Mouse (Mus musculus): Measurements from ENCODE around the gene Igsf8. TPM values are rescaled to one million over a fixed set of nuclear protein-coding genes. Genes with fewer than 3 reads are reported as not detected.
A peak's percentile ranks its signal among the peaks of the same experiment; 100 is the strongest.

Gene Igsf8
- polyA plus RNA-seq, 1 experiment from 2014 or later = 17.7 TPM

DNA sequence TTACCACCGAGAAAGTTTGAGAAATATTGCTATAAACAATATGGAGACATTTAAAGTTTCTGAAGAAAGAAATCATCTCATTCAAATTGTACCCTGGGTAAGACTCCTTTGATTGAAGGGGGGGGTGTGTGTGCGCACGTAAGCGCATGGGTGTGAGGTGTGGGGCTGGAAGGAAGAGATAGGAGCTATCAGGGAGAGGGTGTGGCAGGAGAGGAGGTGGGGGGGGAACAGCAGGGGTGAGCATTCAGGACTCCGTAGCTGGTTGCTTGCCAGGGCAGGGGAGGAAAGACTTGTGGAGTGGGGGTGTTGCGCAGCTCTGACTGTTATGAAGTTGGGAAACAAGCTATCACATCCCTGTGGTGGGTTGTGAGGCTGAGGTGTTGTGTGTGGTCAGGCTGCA is 43.0 kb downstream of the Igsf8 start:
- TF ChIP-seq CTCF (IDR thresholded peaks at IDR 0.05; ENCODE audit: low read depth) = no peak
- ATAC-seq = no peak
- no peaks in the 10 kb centered on the region for H3K9me3 ChIP-seq (ENCODE audit: control insufficient read depth)
- no peaks in the 10 kb centered on the region for H3K27me3 ChIP-seq (replicated peaks; ENCODE audit: control insufficient read depth, insufficient read depth, low read length)
- H3K9ac ChIP-seq (ENCODE audit: low read depth, low read length) = no peak overlapping the region
- WGBS = 53% methylated on average over 6 of the region's 6 CpGs
- no peak overlapping the region for H3K4me3 ChIP-seq (ENCODE audit: low read depth, low read length)
- no peak overlapping the region for H3K27ac ChIP-seq (ENCODE audit: low read depth, low read length)
- H3K4me1 ChIP-seq (replicated peaks; ENCODE audit: control insufficient read depth, insufficient read depth, low read length) = no peaks in the 10 kb centered on the region
- H3K36me3 ChIP-seq (ENCODE audit: control insufficient read depth, insufficient read depth) = no peaks in the 10 kb centered on the region
- no peak overlapping the region for H3K4me2 ChIP-seq (replicated peaks; ENCODE audit: low read depth)

- Histone ChIP-seq H3K4me1 (replicated peaks; ENCODE audit: control insufficient read depth, insufficient read depth, low read length) (0 out of 2 replicates have a peak, but pooled peaks cover under 1% of the 10 kb centered on the region), H3K27ac (ENCODE audit: low read depth, low read length) (no peak overlapping the region), H3K27me3 (replicated peaks; ENCODE audit: control insufficient read depth, insufficient read depth, low read length) (no peaks in the 10 kb centered on the region), H3K36me3 (ENCODE audit: control insufficient read depth, insufficient read depth) (no peaks in the 10 kb centered on the region), H3K9me3 (ENCODE audit: control insufficient read depth) (no peaks in the 10 kb centered on the region), H3K9ac (ENCODE audit: low read depth, low read length) (no peak overlapping the region), H3K4me2 (replicated peaks; ENCODE audit: low read depth) (no peak overlapping the region), H3K4me3 (ENCODE audit: low read depth, low read length) (no peak overlapping the region)
- TF ChIP-seq CTCF (IDR thresholded peaks at IDR 0.05; ENCODE audit: low read depth) = no peak
- ATAC-seq = no peak
- 84% methylated on average over 2 of the region's 2 CpGs for WGBS
These were observed 43.7 kb downstream of the Igsf8 start for GRCm38 (mm10) chr1:172305153-172305552.

- H3K4me1 ChIP-seq (replicated peaks; ENCODE audit: control insufficient read depth, insufficient read depth, low read length) = 0 out of 2 replicates have a peak, but pooled peaks cover 3% of the 10 kb centered on the region
- H3K4me3 ChIP-seq (ENCODE audit: low read depth, low read length) = no peak overlapping the region
- ATAC-seq = no peak
- peak; percentile 54 for TF ChIP-seq CTCF (IDR thresholded peaks at IDR 0.05; ENCODE audit: low read depth)
- H3K27ac ChIP-seq (ENCODE audit: low read depth, low read length) = no peak overlapping the region
- no peaks in the 10 kb centered on the region for H3K9me3 ChIP-seq (ENCODE audit: control insufficient read depth)
- 86% methylated on average over 3 of the region's 3 CpGs for WGBS
- no peaks in the 10 kb centered on the region for H3K27me3 ChIP-seq (replicated peaks; ENCODE audit: control insufficient read depth, insufficient read depth, low read length)
- H3K4me2 ChIP-seq (replicated peaks; ENCODE audit: low read depth) = no peak overlapping the region
- H3K36me3 ChIP-seq (ENCODE audit: control insufficient read depth, insufficient read depth) = no peaks in the 10 kb centered on the region
- H3K9ac ChIP-seq (ENCODE audit: low read depth, low read length) = no peak overlapping the region
These were observed 44.2 kb downstream of the Igsf8 start for GRCm38 (mm10) chr1:172305635-172306034.

- H3K27ac ChIP-seq (ENCODE audit: low read depth, low read length) = no peak overlapping the region
- H3K9me3 ChIP-seq (ENCODE audit: control insufficient read depth) = no peaks in the 10 kb centered on the region
- no peak for TF ChIP-seq CTCF (IDR thresholded peaks at IDR 0.05; ENCODE audit: low read depth)
- WGBS = 78% methylated on average over 4 of the region's 4 CpGs
- no peak overlapping the region for H3K9ac ChIP-seq (ENCODE audit: low read depth, low read length)
- H3K4me2 ChIP-seq (replicated peaks; ENCODE audit: low read depth) = no peak overlapping the region
- H3K27me3 ChIP-seq (replicated peaks; ENCODE audit: control insufficient read depth, insufficient read depth, low read length) = no peaks in the 10 kb centered on the region
- H3K4me1 ChIP-seq (replicated peaks; ENCODE audit: control insufficient read depth, insufficient read depth, low read length) = 0 out of 2 replicates have a peak, but pooled peaks cover 6% of the 10 kb centered on the region
- ATAC-seq = no peak
- no peak overlapping the region for H3K4me3 ChIP-seq (ENCODE audit: low read depth, low read length)
- H3K36me3 ChIP-seq (ENCODE audit: control insufficient read depth, insufficient read depth) = no peaks in the 10 kb centered on the region
These were observed 44.8 kb downstream of the Igsf8 start for GRCm38 (mm10) chr1:172306196-172306595.

DNA sequence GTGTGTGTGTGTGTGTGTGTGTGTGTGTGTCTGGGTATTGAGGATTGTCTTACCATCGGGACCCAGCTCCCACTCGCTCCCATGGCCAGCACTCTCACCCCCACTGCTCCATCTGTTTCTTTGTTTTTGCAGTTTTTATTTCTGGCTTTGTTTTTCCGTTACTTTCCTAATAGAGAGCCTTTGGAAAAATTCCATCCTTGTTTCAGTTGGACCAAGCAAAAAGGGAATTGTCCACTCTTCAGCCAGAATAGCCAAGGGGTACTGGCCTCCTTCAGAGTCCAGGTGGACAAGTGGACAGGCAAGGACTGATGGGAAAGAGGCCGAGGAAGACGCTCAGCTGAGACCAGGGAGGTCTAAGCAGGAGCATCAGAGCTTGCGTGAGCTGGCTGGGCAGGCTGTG is 45.4 kb downstream of the Igsf8 start:
- 82% methylated on average over 6 of the region's 6 CpGs for WGBS
- no peak overlapping the region for H3K9ac ChIP-seq (ENCODE audit: low read depth, low read length)
- H3K4me1 ChIP-seq (replicated peaks; ENCODE audit: control insufficient read depth, insufficient read depth, low read length) = 0 out of 2 replicates have a peak, but pooled peaks cover 6% of the 10 kb centered on the region
- no peak for ATAC-seq
- no peak for TF ChIP-seq CTCF (IDR thresholded peaks at IDR 0.05; ENCODE audit: low read depth)
- H3K27ac ChIP-seq (ENCODE audit: low read depth, low read length) = no peak overlapping the region
- H3K9me3 ChIP-seq (ENCODE audit: control insufficient read depth) = no peaks in the 10 kb centered on the region
- no peaks in the 10 kb centered on the region for H3K27me3 ChIP-seq (replicated peaks; ENCODE audit: control insufficient read depth, insufficient read depth, low read length)
- no peak overlapping the region for H3K4me2 ChIP-seq (replicated peaks; ENCODE audit: low read depth)
- H3K4me3 ChIP-seq (ENCODE audit: low read depth, low read length) = no peak overlapping the region
- H3K36me3 ChIP-seq (ENCODE audit: control insufficient read depth, insufficient read depth) = no peaks in the 10 kb centered on the region

GRCm38 (mm10) chr1:172307936-172308335 is 46.5 kb downstream of the Igsf8 start:
- H3K36me3 ChIP-seq (ENCODE audit: control insufficient read depth, insufficient read depth) = no peaks in the 10 kb centered on the region
- H3K9ac ChIP-seq (ENCODE audit: low read depth, low read length) = no peak overlapping the region
- H3K27me3 ChIP-seq (replicated peaks; ENCODE audit: control insufficient read depth, insufficient read depth, low read length) = no peaks in the 10 kb centered on the region
- H3K27ac ChIP-seq (ENCODE audit: low read depth, low read length) = no peak overlapping the region
- no peak overlapping the region for H3K4me3 ChIP-seq (ENCODE audit: low read depth, low read length)
- H3K9me3 ChIP-seq (ENCODE audit: control insufficient read depth) = no peaks in the 10 kb centered on the region
- WGBS = 46% methylated on average over 10 of the region's 10 CpGs
- no peak overlapping the region for H3K4me2 ChIP-seq (replicated peaks; ENCODE audit: low read depth)
- ATAC-seq = peak; percentile 11; the same call in 1 of the 2 replicates
- 0 out of 2 replicates have a peak, but pooled peaks cover 6% of the 10 kb centered on the region for H3K4me1 ChIP-seq (replicated peaks; ENCODE audit: control insufficient read depth, insufficient read depth, low read length)
- no peak for TF ChIP-seq CTCF (IDR thresholded peaks at IDR 0.05; ENCODE audit: low read depth)

GRCm38 (mm10) chr1:172308409-172308808 is 47.0 kb downstream of the Igsf8 start:
- Histone ChIP-seq H3K9me3 (ENCODE audit: control insufficient read depth) (no peaks in the 10 kb centered on the region), H3K4me2 (replicated peaks; ENCODE audit: low read depth) (no peak overlapping the region), H3K27ac (ENCODE audit: low read depth, low read length) (no peak overlapping the region), H3K9ac (ENCODE audit: low read depth, low read length) (no peak overlapping the region), H3K4me3 (ENCODE audit: low read depth, low read length) (no peak overlapping the region), H3K27me3 (replicated peaks; ENCODE audit: control insufficient read depth, insufficient read depth, low read length) (no peaks in the 10 kb centered on the region), H3K36me3 (ENCODE audit: control insufficient read depth, insufficient read depth) (no peaks in the 10 kb centered on the region), H3K4me1 (replicated peaks; ENCODE audit: control insufficient read depth, insufficient read depth, low read length) (0 out of 2 replicates have a peak, but pooled peaks cover 6% of the 10 kb centered on the region)
- TF ChIP-seq CTCF (IDR thresholded peaks at IDR 0.05; ENCODE audit: low read depth) = no peak
- ATAC-seq = no peak
- 91% methylated on average over 1 of the region's 1 CpGs for WGBS
